Mouse (Mus musculus) megakaryocyte, embryonic 14.5 days (primary cell): ENCODE measurements around the gene Tmem175.

ENCODE experiments used
- FLI1 ChIP-seq: IDR thresholded peaks from 2 replicates; pipeline ENCODE4 v1.6.1; 2012; ENCODE audit warnings: low read length, inconsistent platforms, mixed read lengths
- GATA1 ChIP-seq: IDR thresholded peaks from 3 replicates; pipeline ENCODE4 v1.6.1; 2012; ENCODE audit warnings: mixed read lengths, low read length, inconsistent platforms, borderline replicate concordance

GRCm38 (mm10) chr5:108647820-108648465 lies 18.4 kb downstream of the Tmem175 start:
- TF ChIP-seq GATA1 (no peak), FLI1 (no peak)
